Mouse (Mus musculus) kidney, adult 11 months (tissue): ENCODE measurements at regions not wholly inside any gene's neighbourhood (a gene's known extent, or its start where the extent isn't known, plus 50 kb on each side); places are given as distances from the start of the nearest gene placed in this dataset.

ENCODE experiments used
- DNase-seq: peaks from one replicate; pipeline ENCODE4 v3.0.0; 2022

DNA sequence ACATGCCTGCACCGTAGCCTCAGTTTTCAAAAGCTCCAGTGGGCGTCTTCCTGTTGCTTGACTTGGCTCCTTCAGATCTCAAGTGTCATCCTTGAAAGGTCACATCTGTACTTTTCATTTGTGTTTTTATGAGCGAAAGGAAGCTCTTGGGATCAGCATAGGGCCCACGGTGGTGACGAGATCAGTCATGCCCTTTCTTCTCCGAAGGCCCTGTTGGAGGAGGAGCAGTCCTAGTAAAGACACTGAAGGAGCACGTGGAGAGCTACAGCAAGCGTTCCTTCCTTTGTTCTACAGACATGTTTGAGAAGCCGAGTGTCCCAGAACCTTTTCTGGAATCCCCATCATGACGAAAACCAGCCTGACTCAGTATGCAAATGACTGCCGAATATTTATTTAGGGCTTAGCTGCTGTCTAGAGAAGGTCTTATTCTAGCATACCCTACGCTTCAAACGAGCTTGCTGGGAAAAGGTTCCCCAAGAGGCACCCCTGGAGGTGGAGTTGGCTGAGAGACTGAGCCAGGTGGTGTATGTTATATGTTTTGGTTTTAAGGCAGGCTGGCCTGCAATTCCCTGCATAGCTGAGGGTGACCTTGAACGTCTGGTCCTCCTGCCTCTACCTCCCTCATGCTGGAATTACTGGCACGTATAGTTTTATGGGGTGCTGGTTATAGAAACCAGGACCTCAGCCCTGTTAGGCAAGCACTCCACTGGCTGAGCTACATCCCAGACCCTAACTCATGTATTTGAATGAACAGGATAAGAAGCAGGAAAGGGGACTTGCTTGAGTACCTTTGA lies 285.1 kb upstream of the Cdh5 start:
- no peak for DNase-seq

- no peak for DNase-seq
These were observed 277.9 kb upstream of the Cdh5 start for GRCm38 (mm10) chr8:103823541-103823940.

DNA sequence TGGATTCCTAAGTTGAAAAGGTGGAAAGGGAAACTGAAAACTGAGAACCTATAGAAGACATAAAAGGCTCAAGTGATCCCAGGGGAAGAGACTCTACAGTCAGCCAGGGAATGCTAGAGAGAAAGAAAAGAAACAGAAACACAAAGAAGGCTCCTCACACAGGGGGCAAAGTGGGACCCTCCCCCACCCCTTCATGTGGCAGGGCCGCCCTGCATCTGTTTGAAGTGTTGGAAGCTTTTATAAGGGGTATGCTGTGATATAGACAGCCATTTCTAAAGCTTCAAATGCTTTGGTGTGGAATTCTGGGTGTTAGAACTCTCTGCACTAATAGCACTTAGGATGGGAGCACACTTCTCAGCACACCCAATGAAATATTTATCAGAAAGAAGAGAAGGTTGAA lies 276.7 kb upstream of the Cdh5 start:
- DNase-seq = no peak

GRCm38 (mm10) chr8:103825289-103825688 lies 276.1 kb upstream of the Cdh5 start:
- DNase-seq = peak; percentile 63

DNA sequence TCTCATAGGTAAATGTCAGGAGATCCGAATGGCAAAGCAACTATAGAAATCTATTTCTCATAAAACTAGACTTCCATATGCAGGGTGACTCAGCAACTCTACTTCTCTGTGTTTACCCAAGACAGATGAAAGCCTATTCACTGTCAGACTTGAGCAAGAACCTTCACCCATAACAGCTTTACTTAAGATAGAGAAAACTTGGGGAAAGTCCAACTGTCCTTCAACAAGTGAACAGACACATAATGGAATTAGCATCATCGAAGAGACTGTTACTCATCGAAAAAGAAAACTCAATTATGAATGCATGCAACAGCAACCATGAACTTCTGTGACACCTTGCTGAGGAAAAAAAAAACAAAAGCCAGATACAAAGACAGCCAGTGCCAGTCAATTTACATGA lies 271.0 kb upstream of the Cdh5 start:
- no peak for DNase-seq

DNA sequence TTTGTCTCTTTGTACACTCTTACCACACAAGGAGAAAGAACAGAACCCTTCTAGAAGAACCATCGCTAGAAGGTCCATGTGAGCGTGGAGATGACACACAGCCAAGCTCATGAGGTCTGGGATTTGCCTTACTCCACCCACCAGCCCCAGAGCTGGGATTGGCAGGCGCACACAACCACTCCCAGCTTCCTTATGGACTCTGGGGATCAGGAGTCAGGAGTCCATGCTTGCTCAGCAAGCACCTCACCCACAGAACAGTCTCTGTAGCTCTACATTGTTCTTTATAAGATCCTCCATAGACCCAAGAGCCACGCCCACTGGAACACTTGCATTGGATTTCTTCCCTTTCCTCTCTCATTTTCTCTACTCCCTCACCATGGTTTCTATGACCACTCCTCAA lies 261.4 kb upstream of the Cdh5 start:
- DNase-seq = no peak

GRCm38 (mm10) chr8:103845964-103846363 lies 255.5 kb upstream of the Cdh5 start:
- DNase-seq = no peak

- DNase-seq = no peak
These were observed 254.9 kb upstream of the Cdh5 start for GRCm38 (mm10) chr8:103846382-103846976.

DNA sequence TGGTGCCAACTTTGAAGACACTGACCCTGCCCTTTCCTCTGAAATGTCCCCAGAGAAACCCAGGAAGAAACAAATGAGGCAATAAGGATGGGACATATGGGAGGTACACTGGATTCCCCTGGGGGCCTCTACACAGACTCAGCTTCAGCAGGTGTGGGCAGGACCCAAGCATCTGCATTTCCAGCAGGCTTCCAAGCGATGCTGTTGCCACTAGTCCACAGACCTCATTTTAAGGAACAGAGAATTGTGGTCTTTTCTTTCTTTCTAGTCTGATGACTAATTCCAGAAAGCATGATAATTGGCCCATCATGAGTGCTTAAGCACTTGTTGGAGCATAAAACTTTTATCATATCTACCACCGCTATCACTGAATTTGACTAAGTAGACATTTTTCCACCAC lies 251.6 kb upstream of the Cdh5 start:
- no peak for DNase-seq

DNA sequence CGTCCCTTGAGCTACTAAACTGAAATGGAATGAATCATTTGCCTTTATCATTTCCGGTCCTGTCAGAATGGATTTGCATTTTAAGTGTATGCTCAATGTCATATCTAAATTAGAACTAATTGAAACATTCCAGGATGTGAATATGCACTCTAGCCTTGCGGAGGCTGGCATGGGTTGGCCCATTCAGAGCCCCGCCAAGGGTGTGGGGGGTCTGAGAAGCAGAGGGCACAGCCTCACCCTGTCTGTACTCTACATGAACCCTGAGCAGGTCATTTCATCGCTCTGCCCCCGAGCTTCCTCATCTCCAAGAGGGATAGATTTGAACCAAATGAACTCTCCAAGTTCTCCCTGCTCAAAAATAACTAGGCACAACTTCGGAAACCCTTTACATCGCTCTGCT lies 250.1 kb upstream of the Cdh5 start:
- no peak for DNase-seq

DNA sequence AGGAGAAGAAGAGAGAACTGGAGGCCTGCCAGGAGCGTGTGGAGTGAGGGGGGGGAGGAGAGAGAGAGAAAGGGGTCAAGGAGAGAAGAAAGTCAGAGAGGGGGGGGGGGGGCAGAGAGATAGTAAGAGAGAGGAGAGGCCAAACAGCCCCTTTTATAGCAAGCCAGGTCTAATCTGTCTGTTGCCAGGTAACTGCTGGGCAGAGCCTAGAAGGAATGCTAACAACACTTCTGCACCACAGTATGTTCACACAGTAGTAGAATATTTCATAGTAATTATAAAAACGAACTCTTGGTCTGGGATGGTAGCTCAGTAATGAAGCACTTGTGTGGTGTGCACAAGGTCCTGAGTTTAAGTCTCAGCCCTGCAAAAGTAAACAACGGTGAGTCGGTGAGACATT lies 248.4 kb upstream of the Cdh5 start:
- DNase-seq = no peak

DNA sequence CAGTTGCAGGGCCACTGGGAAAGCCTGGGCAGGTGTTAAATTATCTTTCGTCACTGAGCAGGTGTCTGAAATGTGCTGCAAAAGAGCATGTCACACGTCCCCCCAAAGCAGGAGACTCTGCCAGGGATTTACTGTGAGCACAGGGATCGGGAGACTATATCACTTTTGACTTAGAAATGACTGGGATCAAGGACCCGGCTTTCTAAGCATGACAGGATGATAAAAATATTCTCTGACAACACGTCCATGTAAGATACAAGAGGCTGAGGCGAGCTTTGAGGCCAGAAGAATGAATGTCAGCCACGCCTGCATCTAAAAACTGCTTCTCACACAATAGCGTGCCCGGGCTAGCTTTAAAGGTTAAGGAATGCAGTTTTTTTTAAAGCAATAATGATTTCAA lies 246.1 kb upstream of the Cdh5 start:
- no peak for DNase-seq

- DNase-seq = no peak
These were observed 242.3 kb upstream of the Cdh5 start for GRCm38 (mm10) chr8:103859130-103859529.

GRCm38 (mm10) chr8:103873598-103874502 lies 227.6 kb upstream of the Cdh5 start:
- no peak for DNase-seq

DNA sequence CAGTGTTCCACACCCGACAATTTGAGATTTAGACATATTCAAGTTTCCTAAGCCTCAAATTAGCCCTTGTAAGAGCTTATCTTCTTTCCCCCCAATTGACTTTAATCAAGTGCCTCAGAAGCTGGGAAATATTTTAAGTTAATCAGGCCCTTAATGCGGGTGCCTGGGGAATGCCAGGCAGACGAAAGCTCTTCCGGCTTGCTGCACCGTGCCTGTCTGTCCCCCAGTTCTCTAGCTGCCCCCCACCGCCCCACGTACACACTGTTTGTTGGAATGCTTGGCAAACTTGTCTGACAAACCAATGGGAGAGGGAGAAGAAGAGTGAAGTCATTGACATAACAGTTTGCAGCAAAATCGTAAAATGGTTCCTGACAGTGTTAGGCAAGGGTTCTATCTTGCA lies 226.9 kb upstream of the Cdh5 start:
- DNase-seq = no peak

GRCm38 (mm10) chr8:103879505-103879904 lies 221.9 kb upstream of the Cdh5 start:
- DNase-seq = no peak

GRCm38 (mm10) chr8:103880431-103881145 lies 220.8 kb upstream of the Cdh5 start:
- DNase-seq = peak; percentile 3

DNA sequence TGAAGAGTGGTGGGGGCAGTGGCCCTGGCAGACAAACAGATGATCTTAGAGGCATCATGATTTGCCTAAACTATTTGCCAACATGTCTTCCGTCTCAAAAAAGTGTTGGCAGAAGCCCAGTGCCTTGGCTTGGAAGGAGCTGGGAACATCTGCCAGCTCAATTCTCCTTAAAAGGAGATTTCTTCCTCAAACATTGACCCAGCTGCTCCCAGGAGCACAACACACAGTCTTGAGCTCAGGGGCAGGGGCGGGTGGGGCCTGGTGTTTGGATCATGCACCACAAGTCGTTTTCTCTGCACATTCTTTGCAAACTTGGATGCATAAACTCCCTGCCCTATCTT lies 220.3 kb upstream of the Cdh5 start:
- DNase-seq = no peak

GRCm38 (mm10) chr8:103884873-103885780 lies 216.3 kb upstream of the Cdh5 start:
- no peak for DNase-seq

DNA sequence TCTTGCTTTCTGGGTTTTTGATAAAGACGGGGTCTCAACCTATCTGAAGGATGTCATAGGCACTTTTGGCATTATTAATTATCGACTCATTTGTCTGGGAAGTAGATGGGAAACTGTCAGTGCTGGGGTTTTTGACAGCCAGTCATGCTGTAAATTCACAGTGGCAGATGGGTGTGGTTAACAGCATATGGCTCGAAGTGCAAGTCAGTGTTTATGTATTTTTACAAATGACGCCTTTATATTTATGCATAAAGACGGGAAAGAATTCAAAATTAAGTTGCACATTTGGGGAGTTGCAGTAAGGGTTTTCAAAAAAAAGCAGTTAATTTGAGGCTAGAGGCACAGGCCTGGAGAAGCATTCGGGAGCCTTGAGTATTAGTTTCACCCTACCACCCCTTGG lies 206.8 kb upstream of the Cdh5 start:
- no peak for DNase-seq

- DNase-seq = no peak
These were observed 206.3 kb upstream of the Cdh5 start for GRCm38 (mm10) chr8:103895132-103895531.

GRCm38 (mm10) chr8:103897463-103897862 lies 204.0 kb upstream of the Cdh5 start:
- DNase-seq = no peak
